Mouse (Mus musculus) gastrocnemius, postnatal 36 days (tissue): ENCODE measurements around the gene Mrpl48. TPM values are rescaled to one million over a fixed set of nuclear protein-coding genes. Genes with fewer than 3 reads are reported as not detected.
"Not testable (repeated sequence)": the region's sequence is repeated elsewhere in the genome, so short reads cannot be mapped to it uniquely, and the experiment has no call there.

Experiments
- DNase-seq, 2 experiments: peaks; one replicate each; pipeline ENCODE4 v3.0.0; 2022
- intact Hi-C: fragments of 180-260 bp; cut with DNase I; formaldehyde crosslinking; loops from one replicate; pipeline ENCODE4 v1.15.1; 2025
- total RNA-seq, 2 experiments: library from RNA; stranded (reverse); gene quantifications; 2 replicates each; pipeline ENCODE4 v1.2.3; 2021

Mrpl48 gene
- total RNA-seq, 2 experiments from 2014 or later, result 54.6 to 60.6 TPM

DNA sequence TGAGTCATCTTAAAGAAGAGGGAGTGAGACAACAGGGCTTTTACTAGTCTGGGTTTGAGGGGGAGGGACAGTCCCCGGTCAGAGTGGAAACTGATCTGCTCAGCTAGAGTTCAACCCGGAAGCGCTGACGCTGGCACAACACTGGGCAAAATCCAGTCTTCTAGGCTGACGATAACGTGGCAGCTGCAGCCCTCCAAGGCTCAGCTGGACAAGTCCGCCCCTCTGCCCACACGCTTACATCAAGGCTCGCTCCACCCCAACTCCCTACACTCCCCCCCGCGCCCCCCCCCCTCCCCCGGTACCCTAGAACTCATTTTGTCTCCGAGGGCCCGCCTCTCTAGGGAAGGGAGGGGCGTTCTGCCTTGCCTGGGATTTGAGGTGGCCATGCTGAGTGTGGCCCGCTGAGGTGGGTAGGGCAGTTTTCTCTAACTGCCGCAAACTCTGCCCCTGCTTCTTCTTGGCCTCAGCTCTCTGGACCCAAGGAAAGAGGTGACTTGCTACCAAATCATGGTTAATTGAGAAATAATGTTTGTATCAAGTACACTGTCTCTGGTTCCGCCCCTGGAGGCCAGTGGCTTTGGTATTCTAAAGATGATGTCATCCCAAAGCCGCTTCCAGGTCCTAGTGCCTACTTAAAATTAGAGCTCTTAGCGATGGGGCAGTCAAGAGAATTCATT lies 17.1 kb downstream of the Mrpl48 start:
- intact Hi-C loops, result loop anchor here (2.0 kb wide), 1 partner anchor 16 kb away; the partner anchor contains the start of gene Rab6a
- DNase-seq, result peak; percentile 76 to 78

- intact Hi-C loops, result loop anchor here (2.0 kb wide), 1 partner anchor 16 kb away; the partner anchor contains the start of gene Rab6a
- DNase-seq, result no peak
Measured at GRCm38 (mm10) chr7:100590504-100590844, 17.6 kb downstream of the Mrpl48 start.

- intact Hi-C loops, result loop anchor here (2.0 kb wide), 1 partner anchor 17 kb away; the partner anchor contains the start of gene Rab6a
- no peak for DNase-seq
Measured at GRCm38 (mm10) chr7:100589816-100590215, 18.3 kb downstream of the Mrpl48 start.

GRCm38 (mm10) chr7:100582727-100583236 lies 25.3 kb downstream of the Mrpl48 start:
- peak; percentile 84 to 92 for DNase-seq
- intact Hi-C loops, result loop anchor here (5.0 kb wide), 1 partner anchor 45 kb away; the partner anchor contains the start of gene Coa4

DNA sequence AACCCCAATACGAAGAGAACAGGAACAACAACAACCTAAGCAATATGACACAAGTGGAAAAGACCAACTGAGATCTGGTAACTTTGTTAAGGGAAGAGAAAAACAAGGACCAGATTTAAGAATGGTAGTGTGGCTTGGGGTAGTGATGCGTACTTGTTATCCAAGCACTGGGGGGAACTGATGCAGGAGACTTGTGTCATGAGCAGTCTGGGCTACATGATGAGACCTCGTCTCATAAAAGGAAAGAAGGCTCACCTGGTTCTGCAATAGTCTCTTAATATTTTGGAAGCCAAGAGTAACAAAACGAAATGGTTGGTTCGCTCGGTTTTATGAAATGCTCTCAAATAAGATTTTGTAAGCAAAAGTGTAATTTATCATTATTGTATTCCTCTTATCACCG lies 25.9 kb downstream of the Mrpl48 start:
- no peak for DNase-seq
- intact Hi-C loops, result loop anchor here (5.0 kb wide), 1 partner anchor 45 kb away; the partner anchor contains the start of gene Coa4

- DNase-seq, result no peak
- intact Hi-C loops, result no loop called here
Measured at GRCm38 (mm10) chr7:100578794-100579193, 29.3 kb downstream of the Mrpl48 start.

- intact Hi-C loops, result no loop called here
- no peak for DNase-seq
Measured at GRCm38 (mm10) chr7:100572704-100573103, 35.4 kb downstream of the Mrpl48 start.

DNA sequence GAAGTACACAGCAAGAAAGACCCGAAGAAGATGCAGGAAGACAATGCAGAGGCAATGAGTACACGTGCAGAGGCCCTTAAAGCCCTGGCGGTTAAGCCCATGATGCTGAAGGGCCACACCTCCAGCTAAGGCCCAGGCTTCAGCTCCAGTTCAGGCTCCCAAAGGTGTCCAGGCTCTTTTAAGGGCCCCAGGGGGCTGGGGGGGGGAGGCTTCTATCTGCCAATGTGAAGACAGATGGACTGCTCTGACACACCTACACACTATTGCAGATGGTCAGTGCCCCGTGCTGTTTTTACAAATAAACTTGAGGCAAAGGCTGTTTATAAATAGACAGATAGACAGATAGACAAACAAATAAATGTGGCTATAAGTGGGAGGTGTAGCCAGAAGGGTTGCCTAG lies 36.0 kb downstream of the Mrpl48 start:
- no peak for DNase-seq
- intact Hi-C loops, result no loop called here

- intact Hi-C loops, result no loop called here
- no peak for DNase-seq
Measured at GRCm38 (mm10) chr7:100570930-100571715, 37.0 kb downstream of the Mrpl48 start.

- no peak for DNase-seq
- intact Hi-C loops, result no loop called here
Measured at GRCm38 (mm10) chr7:100569907-100570306, 38.2 kb downstream of the Mrpl48 start.

GRCm38 (mm10) chr7:100567238-100567637 lies 40.9 kb downstream of the Mrpl48 start:
- DNase-seq, intact Hi-C loops: not testable (repeated sequence)

- peak in 1 of 2 experiments; percentile 26 for DNase-seq
- intact Hi-C loops, result no loop called here
Measured at GRCm38 (mm10) chr7:100561861-100562587, 46.1 kb downstream of the Mrpl48 start.

- DNase-seq, result no peak
- intact Hi-C loops, result no loop called here
Measured at GRCm38 (mm10) chr7:100559331-100559730, 48.8 kb downstream of the Mrpl48 start.

GRCm38 (mm10) chr7:100557241-100557640 lies 50.9 kb downstream of the Mrpl48 start:
- intact Hi-C loops, result no loop called here
- no peak for DNase-seq

DNA sequence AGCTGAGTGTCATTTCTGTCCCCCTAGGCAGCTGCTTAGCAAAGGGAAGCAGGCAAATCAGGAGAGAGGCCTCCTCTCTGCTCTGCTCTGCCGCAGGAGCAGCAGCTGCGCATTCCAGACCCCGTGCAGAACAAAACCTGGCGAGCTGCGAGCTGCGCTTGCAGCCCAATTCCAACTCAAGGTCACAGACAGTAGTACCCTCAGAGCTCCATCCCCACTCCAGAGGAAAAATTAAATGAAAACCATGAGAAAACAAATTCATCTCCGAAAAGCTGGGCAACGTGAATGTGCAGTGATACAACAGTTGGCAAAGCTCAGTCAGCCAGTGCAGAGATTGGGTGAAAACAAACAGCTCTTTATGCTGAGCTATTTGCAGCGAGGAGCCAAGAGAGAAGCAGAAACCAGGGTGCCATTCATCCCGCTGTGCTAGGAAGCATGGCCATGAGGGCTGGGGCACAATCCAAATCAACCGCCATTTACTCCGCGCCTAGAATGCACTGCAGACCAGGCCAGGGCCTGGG lies 52.6 kb downstream of the Mrpl48 start:
- intact Hi-C loops, result no loop called here
- DNase-seq, result no peak

GRCm38 (mm10) chr7:100554939-100555338 lies 53.2 kb downstream of the Mrpl48 start:
- intact Hi-C loops, result no loop called here

GRCm38 (mm10) chr7:100550338-100551007 lies 57.6 kb downstream of the Mrpl48 start:
- intact Hi-C loops, result no loop called here

More at GRCm38 (mm10) chr7:100554939-100555338, 53.2 kb downstream of the Mrpl48 start:
- no peak for DNase-seq

GRCm38 (mm10) chr7:100549796-100550195 lies 58.3 kb downstream of the Mrpl48 start:
- DNase-seq, result no peak
- intact Hi-C loops, result no loop called here

More at GRCm38 (mm10) chr7:100550338-100551007, 57.6 kb downstream of the Mrpl48 start:
- no peak for DNase-seq

GRCm38 (mm10) chr7:100547631-100548030 lies 60.5 kb downstream of the Mrpl48 start:
- DNase-seq, result no peak
- intact Hi-C loops, result no loop called here

GRCm38 (mm10) chr7:100544437-100544836 lies 63.7 kb downstream of the Mrpl48 start:
- intact Hi-C loops, result no loop called here
- no peak for DNase-seq
